Mouse (Mus musculus): ENCODE measurements around the gene Gm13289. TPM values are rescaled to one million over a fixed set of nuclear protein-coding genes. Genes with fewer than 3 reads are reported as not detected.
"Not testable (repeated sequence)": the region's sequence is repeated elsewhere in the genome, so short reads cannot be mapped to it uniquely, and the experiment has no call there.

The Gm13289 gene
- not detected in 2 replicates for polyA plus RNA-seq (2015; fragmentation: Nextera tagmentation; extraction: Ambion mirVana)

DNA sequence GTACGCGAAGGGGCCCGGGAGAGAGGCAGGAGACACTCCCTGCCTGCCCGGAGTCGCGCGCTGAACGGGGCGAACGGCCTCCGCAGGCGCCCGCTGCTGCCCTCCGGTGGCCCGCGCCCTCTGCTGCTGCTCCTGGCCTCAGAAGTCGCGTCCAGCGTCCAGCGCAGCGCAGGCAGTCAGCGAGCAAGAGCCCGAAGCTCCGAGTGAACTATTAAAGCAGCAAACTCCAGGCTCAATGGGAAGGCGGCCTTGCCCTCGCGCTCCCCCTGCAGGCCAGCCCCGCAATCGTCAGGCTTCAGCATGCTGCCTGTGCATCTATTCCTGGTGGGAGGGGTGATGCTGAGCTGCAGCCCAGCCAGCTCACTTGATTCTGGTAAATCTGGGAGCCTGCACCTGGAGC, at the start of gene Gm13289:
TSS of gene Gm13289 (plus strand) at position 301 of the 400 bp plus-strand sequence.
- H3K9me3 ChIP-seq (ENCODE audit: control insufficient read depth, low read length); H3K9ac ChIP-seq (ENCODE audit: low read depth, low read length); H3K27ac ChIP-seq (ENCODE audit: low read length); H3K4me2 ChIP-seq (ENCODE audit: low read depth, low read length); H3K4me1 ChIP-seq (ENCODE audit: control insufficient read depth, insufficient read depth, low read length); ATAC-seq; H3K27me3 ChIP-seq (replicated peaks; ENCODE audit: control insufficient read depth, insufficient read depth, low read length); H3K36me3 ChIP-seq (ENCODE audit: control insufficient read depth, insufficient read depth, low read length); H3K4me3 ChIP-seq (ENCODE audit: low read length): not testable (repeated sequence)
- WGBS = no CpG with 5 or more reads among the region's 29 CpGs

DNA sequence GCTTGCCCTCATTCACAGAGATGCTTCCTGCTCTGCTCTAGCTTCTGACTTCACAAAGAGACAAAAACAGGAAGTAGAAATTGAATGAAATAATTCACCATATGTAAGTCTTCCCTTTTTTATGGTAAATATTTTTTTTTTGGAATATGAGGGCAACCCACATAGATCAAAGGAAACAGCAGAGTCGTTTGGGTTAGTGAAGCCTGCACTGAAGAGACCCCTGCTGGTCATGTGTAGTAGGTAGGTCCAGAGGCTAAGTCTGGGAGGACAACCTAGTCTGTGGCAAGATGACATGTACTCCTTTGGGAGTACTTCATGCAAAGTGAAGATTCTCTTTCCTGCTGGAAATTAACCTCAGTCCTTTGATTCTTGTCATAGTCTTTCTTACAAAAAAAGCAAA, 49.4 kb upstream of the Gm13289 start:
- no peaks in the 10 kb centered on the region for H3K4me1 ChIP-seq (ENCODE audit: control insufficient read depth, insufficient read depth, low read length)
- ATAC-seq = no peak
- H3K4me2 ChIP-seq (ENCODE audit: low read depth, low read length) = no peak overlapping the region
- no peak overlapping the region for H3K9ac ChIP-seq (ENCODE audit: low read depth, low read length)
- H3K36me3 ChIP-seq (ENCODE audit: control insufficient read depth, insufficient read depth, low read length) = no peaks in the 10 kb centered on the region
- no peaks in the 10 kb centered on the region for H3K27me3 ChIP-seq (replicated peaks; ENCODE audit: control insufficient read depth, insufficient read depth, low read length)
- 5% methylated on average over 1 of the region's 1 CpGs for WGBS
- no peak overlapping the region for H3K4me3 ChIP-seq (ENCODE audit: low read length)
- H3K9me3 ChIP-seq (ENCODE audit: control insufficient read depth, low read length) = no peaks in the 10 kb centered on the region
- no peak overlapping the region for H3K27ac ChIP-seq (ENCODE audit: low read length)

DNA sequence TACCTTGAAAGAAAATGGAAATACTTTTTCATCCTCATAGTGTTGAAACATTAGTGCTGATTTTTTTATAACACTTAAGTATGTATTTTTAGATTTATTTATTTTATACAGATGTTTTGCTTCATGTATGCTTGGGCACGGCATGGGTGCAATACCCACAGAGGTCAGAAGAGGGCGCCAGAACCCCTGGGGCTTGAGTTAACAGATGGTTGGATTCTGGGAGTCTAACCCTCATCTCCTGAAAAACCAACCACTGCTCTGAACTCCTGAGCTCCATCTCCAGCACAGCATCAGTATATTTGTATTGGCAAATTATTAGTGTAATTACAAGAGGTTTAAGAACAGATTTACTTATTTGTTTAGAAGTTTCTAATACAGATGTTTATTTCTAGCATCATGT, 38.2 kb upstream of the Gm13289 start:
- H3K27me3 ChIP-seq (replicated peaks; ENCODE audit: control insufficient read depth, insufficient read depth, low read length) = no peaks in the 10 kb centered on the region
- no peaks in the 10 kb centered on the region for H3K9me3 ChIP-seq (ENCODE audit: control insufficient read depth, low read length)
- no peak for ATAC-seq
- 4% methylated on average over 2 of the region's 2 CpGs for WGBS
- no peaks in the 10 kb centered on the region for H3K36me3 ChIP-seq (ENCODE audit: control insufficient read depth, insufficient read depth, low read length)
- H3K4me1 ChIP-seq (ENCODE audit: control insufficient read depth, insufficient read depth, low read length) = peaks cover 3% of the 10 kb centered on the region; the same call in 1 of the 2 replicates
- H3K27ac ChIP-seq (ENCODE audit: low read length) = no peak overlapping the region
- no peak overlapping the region for H3K4me2 ChIP-seq (ENCODE audit: low read depth, low read length)
- H3K9ac ChIP-seq (ENCODE audit: low read depth, low read length) = no peak overlapping the region
- H3K4me3 ChIP-seq (ENCODE audit: low read length) = no peak overlapping the region

DNA sequence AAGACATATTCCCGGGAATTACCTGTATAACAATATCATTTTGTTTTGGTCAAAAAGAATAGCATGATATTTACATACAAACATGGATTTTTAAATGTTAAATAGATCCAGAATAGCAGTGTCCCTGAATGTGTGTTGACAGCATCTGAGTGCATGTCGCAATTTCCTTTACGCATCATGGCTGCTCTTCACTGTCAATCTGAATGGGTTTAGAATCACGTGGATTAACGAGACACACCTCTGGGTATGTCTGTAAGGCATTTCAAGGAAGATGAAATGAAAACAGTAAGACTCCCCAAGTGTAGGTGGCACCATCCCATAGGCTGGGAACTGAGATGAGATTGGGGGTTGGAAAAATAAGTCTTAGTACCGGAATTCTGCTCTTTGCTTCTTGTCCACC, 37.7 kb upstream of the Gm13289 start:
- Histone ChIP-seq H3K9me3 (ENCODE audit: control insufficient read depth, low read length) (no peaks in the 10 kb centered on the region), H3K27ac (ENCODE audit: low read length) (no peak overlapping the region), H3K4me2 (ENCODE audit: low read depth, low read length) (no peak overlapping the region), H3K4me3 (ENCODE audit: low read length) (no peak overlapping the region), H3K27me3 (replicated peaks; ENCODE audit: control insufficient read depth, insufficient read depth, low read length) (no peaks in the 10 kb centered on the region), H3K9ac (ENCODE audit: low read depth, low read length) (no peak overlapping the region), H3K4me1 (ENCODE audit: control insufficient read depth, insufficient read depth, low read length) (peaks cover 3% of the 10 kb centered on the region; the same call in 1 of the 2 replicates), H3K36me3 (ENCODE audit: control insufficient read depth, insufficient read depth, low read length) (no peaks in the 10 kb centered on the region)
- no peak for ATAC-seq
- 86% methylated on average over 6 of the region's 6 CpGs for WGBS

DNA sequence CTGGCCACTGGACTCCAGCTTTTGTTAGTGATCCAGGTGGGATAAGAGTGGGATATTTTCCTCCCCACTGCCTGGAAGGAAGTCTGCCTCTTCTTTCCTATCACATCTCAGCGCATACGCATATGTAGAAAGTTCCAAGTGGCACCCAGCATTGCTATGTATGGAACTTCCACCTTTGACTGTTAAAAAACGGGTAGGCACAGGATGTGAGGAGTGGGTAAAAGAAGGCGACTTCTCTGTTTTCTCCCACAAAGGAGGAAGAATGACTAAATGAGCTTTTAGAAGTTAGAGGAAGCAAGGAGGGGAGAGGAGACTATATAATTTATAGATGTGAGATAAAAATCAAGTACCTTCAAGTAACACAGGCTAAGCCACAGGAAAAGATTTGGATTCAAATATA, 35.3 kb upstream of the Gm13289 start:
- Histone ChIP-seq H3K9me3 (ENCODE audit: control insufficient read depth, low read length) (no peaks in the 10 kb centered on the region), H3K4me1 (ENCODE audit: control insufficient read depth, insufficient read depth, low read length) (peaks cover 3% of the 10 kb centered on the region; the same call in 1 of the 2 replicates), H3K9ac (ENCODE audit: low read depth, low read length) (no peak overlapping the region), H3K36me3 (ENCODE audit: control insufficient read depth, insufficient read depth, low read length) (no peaks in the 10 kb centered on the region), H3K27ac (ENCODE audit: low read length) (no peak overlapping the region), H3K27me3 (replicated peaks; ENCODE audit: control insufficient read depth, insufficient read depth, low read length) (no peaks in the 10 kb centered on the region), H3K4me3 (ENCODE audit: low read length) (no peak overlapping the region), H3K4me2 (ENCODE audit: low read depth, low read length) (no peak overlapping the region)
- 86% methylated on average over 4 of the region's 4 CpGs for WGBS
- ATAC-seq = no peak

DNA sequence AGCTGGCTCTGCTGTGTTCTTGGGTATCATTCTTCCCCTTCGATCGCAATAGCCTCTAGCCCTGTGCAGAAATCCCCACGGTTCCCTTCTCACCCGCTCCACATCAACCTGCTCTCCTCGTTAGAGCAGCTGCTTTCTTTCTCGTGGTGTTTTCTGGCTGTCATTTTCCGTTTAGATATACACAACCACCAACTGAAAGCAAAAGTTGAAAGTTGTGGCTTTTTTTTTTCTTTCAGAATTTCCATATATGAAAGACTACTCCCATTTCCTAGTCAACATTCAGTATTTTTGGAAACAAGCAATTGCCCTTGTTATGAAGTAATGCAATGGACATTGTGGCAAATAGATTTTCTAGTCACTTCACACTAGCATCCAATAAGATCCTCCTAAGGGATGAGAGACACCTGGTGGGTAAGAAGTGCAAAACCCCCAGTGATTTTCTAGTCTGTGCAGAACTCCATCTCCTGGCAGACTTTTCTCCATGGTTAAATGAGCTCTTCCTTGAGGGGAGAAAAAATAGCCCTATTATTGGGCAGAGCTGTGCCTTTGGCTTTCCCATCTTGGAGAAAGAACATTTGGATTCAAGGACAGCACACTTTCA, 33.9 kb upstream of the Gm13289 start:
- peaks cover 3% of the 10 kb centered on the region; the same call in 1 of the 2 replicates for H3K4me1 ChIP-seq (ENCODE audit: control insufficient read depth, insufficient read depth, low read length)
- no peak overlapping the region for H3K4me3 ChIP-seq (ENCODE audit: low read length)
- H3K27me3 ChIP-seq (replicated peaks; ENCODE audit: control insufficient read depth, insufficient read depth, low read length) = no peaks in the 10 kb centered on the region
- no peak overlapping the region for H3K4me2 ChIP-seq (ENCODE audit: low read depth, low read length)
- no peaks in the 10 kb centered on the region for H3K9me3 ChIP-seq (ENCODE audit: control insufficient read depth, low read length)
- no peaks in the 10 kb centered on the region for H3K36me3 ChIP-seq (ENCODE audit: control insufficient read depth, insufficient read depth, low read length)
- no peak overlapping the region for H3K27ac ChIP-seq (ENCODE audit: low read length)
- no peak overlapping the region for H3K9ac ChIP-seq (ENCODE audit: low read depth, low read length)
- no peak for ATAC-seq
- 58% methylated on average over 7 of the region's 7 CpGs for whole genome bisulfite sequencing

DNA sequence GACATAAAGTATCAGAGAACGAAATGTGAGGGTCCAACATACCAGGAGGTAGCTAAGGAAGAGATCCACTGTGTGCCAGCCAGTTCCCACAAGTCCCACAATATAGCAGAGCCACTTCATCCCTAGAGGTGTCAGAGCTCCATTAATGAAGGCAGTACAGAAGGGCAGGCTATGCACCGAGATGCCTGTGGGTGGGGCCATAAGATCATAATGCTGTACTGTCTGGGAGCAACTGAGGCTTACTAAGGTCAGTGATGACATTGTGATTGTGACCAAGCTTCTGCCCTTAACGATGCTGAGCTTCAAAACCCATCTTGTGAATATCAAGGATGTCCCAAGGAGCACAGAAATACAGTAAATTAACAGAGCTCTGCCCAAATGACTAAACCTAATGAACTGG, 32.5 kb upstream of the Gm13289 start:
- Histone ChIP-seq H3K9me3 (ENCODE audit: control insufficient read depth, low read length) (no peaks in the 10 kb centered on the region), H3K9ac (ENCODE audit: low read depth, low read length) (no peak overlapping the region), H3K27me3 (replicated peaks; ENCODE audit: control insufficient read depth, insufficient read depth, low read length) (no peaks in the 10 kb centered on the region), H3K27ac (ENCODE audit: low read length) (no peak overlapping the region), H3K36me3 (ENCODE audit: control insufficient read depth, insufficient read depth, low read length) (no peaks in the 10 kb centered on the region), H3K4me3 (ENCODE audit: low read length) (no peak overlapping the region), H3K4me1 (ENCODE audit: control insufficient read depth, insufficient read depth, low read length) (peaks cover 3% of the 10 kb centered on the region; the same call in 1 of the 2 replicates), H3K4me2 (ENCODE audit: low read depth, low read length) (no peak overlapping the region)
- ATAC-seq = no peak
- 78% methylated on average over 3 of the region's 3 CpGs for WGBS

DNA sequence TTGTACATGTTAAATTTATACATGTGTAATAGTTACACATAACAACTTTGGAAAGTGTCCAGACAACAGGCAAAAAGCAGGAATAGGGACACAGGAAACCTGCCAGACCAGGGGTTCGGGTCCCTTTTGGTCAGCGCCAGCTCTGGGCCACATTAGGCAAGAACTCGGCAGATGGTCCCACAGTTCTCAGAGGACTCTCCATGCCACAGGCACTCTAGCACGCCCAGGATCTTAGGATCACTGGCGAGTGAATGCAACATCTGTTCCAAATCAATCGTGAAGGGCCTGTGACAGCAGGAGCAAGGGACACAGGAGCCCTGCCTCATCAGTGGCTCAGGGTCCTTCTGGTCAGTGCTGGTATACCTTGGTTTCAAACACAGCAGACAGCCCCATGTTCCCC, 26.8 kb upstream of the Gm13289 start:
- no peaks in the 10 kb centered on the region for H3K27me3 ChIP-seq (replicated peaks; ENCODE audit: control insufficient read depth, insufficient read depth, low read length)
- H3K27ac ChIP-seq (ENCODE audit: low read length) = no peak overlapping the region
- H3K9me3 ChIP-seq (ENCODE audit: control insufficient read depth, low read length) = no peaks in the 10 kb centered on the region
- no peak overlapping the region for H3K9ac ChIP-seq (ENCODE audit: low read depth, low read length)
- H3K4me1 ChIP-seq (ENCODE audit: control insufficient read depth, insufficient read depth, low read length) = no peaks in the 10 kb centered on the region
- ATAC-seq = no peak
- no peaks in the 10 kb centered on the region for H3K36me3 ChIP-seq (ENCODE audit: control insufficient read depth, insufficient read depth, low read length)
- H3K4me2 ChIP-seq (ENCODE audit: low read depth, low read length) = no peak overlapping the region
- no peak overlapping the region for H3K4me3 ChIP-seq (ENCODE audit: low read length)
- WGBS = 59% methylated on average over 6 of the region's 6 CpGs

DNA sequence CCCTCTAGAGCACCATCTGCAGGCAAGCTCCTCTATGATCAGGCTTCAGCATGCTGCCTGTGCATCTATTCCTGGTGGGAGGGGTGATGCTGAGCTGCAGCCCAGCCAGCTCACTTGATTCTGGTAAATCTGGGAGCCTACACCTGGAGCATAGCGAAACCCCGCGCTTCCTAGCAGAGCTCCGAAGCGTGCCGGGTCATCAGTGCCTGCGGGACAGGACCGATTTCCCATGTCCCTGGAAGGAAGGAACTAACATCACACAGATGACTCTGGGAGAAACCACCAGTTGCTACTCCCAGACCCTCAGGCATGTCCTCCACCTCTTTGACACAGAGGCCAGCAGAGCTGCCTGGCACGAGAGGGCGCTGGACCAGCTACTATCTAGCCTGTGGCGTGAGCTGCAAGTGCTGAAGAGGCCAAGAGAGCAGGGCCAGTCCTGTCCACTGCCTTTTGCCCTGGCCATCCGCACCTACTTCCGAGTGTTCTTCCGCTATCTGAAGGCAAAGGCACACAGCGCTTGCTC, 21.8 kb upstream of the Gm13289 start, which contains the start of gene Gm13271:
TSS of gene Gm13271 (plus strand) at position 51 of the 523 bp plus-strand sequence.
- not testable (repeated sequence) for H3K36me3 ChIP-seq (ENCODE audit: control insufficient read depth, insufficient read depth, low read length); H3K4me3 ChIP-seq (ENCODE audit: low read length); ATAC-seq; H3K4me2 ChIP-seq (ENCODE audit: low read depth, low read length); H3K27me3 ChIP-seq (replicated peaks; ENCODE audit: control insufficient read depth, insufficient read depth, low read length); H3K4me1 ChIP-seq (ENCODE audit: control insufficient read depth, insufficient read depth, low read length); H3K27ac ChIP-seq (ENCODE audit: low read length); H3K9ac ChIP-seq (ENCODE audit: low read depth, low read length); H3K9me3 ChIP-seq (ENCODE audit: control insufficient read depth, low read length)
- WGBS = 74% methylated on average over 14 of the region's 15 CpGs
